Mouse (Mus musculus) midbrain, embryonic 13.5 days (tissue): ENCODE data around the gene Bean1. TPM values are rescaled to one million over a fixed set of nuclear protein-coding genes. Genes with fewer than 3 reads are reported as not detected.

Experiments
- ATAC-seq: fragments of 200-750 bp; cut with Nextera tagmentation; 2 replicates; pipeline ENCODE4 v1.8.0; 2017; ENCODE audit warnings: mild to moderate bottlenecking, moderate TSS enrichment, moderate library complexity
- H3K27ac ChIP-seq: fragments of 300-500 bp; sonication (generic); 2 replicates; pipeline ENCODE4 v1.5.1; 2015; ENCODE audit warnings: inconsistent platforms, mild to moderate bottlenecking, moderate library complexity
- H3K27me3 ChIP-seq: fragments of 300-500 bp; sonication (generic); 2 replicates; pipeline ENCODE4 v1.6.1; 2015; ENCODE audit warnings: mild to moderate bottlenecking, inconsistent platforms
- H3K36me3 ChIP-seq: fragments of 300-500 bp; sonication (generic); 2 replicates; pipeline ENCODE4 v1.6.1; 2015; ENCODE audit warnings: mild to moderate bottlenecking, inconsistent platforms
- H3K4me1 ChIP-seq: fragments of 300-500 bp; sonication (generic); replicated peaks from 2 replicates; pipeline ENCODE4 v1.6.1; 2015; ENCODE audit warnings: inconsistent platforms
- H3K4me2 ChIP-seq: fragments of 300-500 bp; sonication (generic); replicated peaks from 2 replicates; pipeline ENCODE4 v1.6.1; 2015; ENCODE audit warnings: moderate library complexity, mild to moderate bottlenecking, inconsistent platforms
- H3K4me3 ChIP-seq: fragments of 300-500 bp; sonication (generic); replicated peaks from 2 replicates; pipeline ENCODE4 v1.5.1; 2015; ENCODE audit warnings: mild to moderate bottlenecking, inconsistent platforms
- H3K9ac ChIP-seq: fragments of 300-500 bp; sonication (generic); replicated peaks from 2 replicates; pipeline ENCODE4 v1.6.1; 2015; ENCODE audit warnings: mild to moderate bottlenecking, inconsistent platforms
- H3K9me3 ChIP-seq: fragments of 300-500 bp; sonication (generic); 2 replicates; pipeline ENCODE4 v1.6.1; 2016; ENCODE audit warnings: mild to moderate bottlenecking, inconsistent platforms
- WGBS: fragments of 180-500 bp; shearing (Covaris S2); methylation state at CpG from one replicate; pipeline ENCODE4 v1.1.7; 2015; 5-methylcytosine and 5-hydroxymethylcytosine counted together
- polyA plus RNA-seq: library from polyadenylated mRNA; unstranded; fragments of >200 nt; fragmentation: Nextera tagmentation; extraction: Ambion mirVana; gene quantifications from 2 replicates; pipeline ENCODE4 v1.2.1, GENCODE M21; 2015

Gene Bean1
- polyA plus RNA-seq, 1 experiment from 2014 or later = 2.0 TPM

- WGBS = 36% methylated on average over 5 of the region's 5 CpGs
- H3K9ac ChIP-seq = no peak overlapping the region
- peaks cover 5% of the 10 kb centered on the region for H3K9me3 ChIP-seq
- no peaks in the 10 kb centered on the region for H3K27me3 ChIP-seq
- ATAC-seq = peak; percentile 60
- no peak overlapping the region for H3K4me2 ChIP-seq
- no peaks in the 10 kb centered on the region for H3K4me1 ChIP-seq
- peaks cover 25% of the 10 kb centered on the region for H3K36me3 ChIP-seq
- H3K27ac ChIP-seq = no peak overlapping the region
- H3K4me3 ChIP-seq = no peak overlapping the region
These were observed 49.6 kb downstream of the Bean1 start for GRCm38 (mm10) chr8:104219806-104220205.

- Histone ChIP-seq H3K4me2 (no peak overlapping the region), H3K27me3 (no peaks in the 10 kb centered on the region), H3K4me1 (no peaks in the 10 kb centered on the region), H3K36me3 (peaks cover 95% of the 10 kb centered on the region), H3K4me3 (no peak overlapping the region), H3K9ac (no peak overlapping the region), H3K9me3 (peaks cover 7% of the 10 kb centered on the region), H3K27ac (no peak overlapping the region)
- no peak for ATAC-seq
- WGBS = 96% methylated on average over 5 of the region's 5 CpGs
These were observed 56.8 kb downstream of the Bean1 start for GRCm38 (mm10) chr8:104227048-104227447.

- Histone ChIP-seq H3K36me3 (peaks cover 98% of the 10 kb centered on the region), H3K27ac (no peak overlapping the region), H3K27me3 (no peaks in the 10 kb centered on the region), H3K9ac (no peak overlapping the region), H3K4me1 (no peaks in the 10 kb centered on the region), H3K9me3 (no peaks in the 10 kb centered on the region), H3K4me3 (no peak overlapping the region), H3K4me2 (no peak overlapping the region)
- 89% methylated on average over 9 of the region's 9 CpGs for WGBS
- ATAC-seq = no peak
These were observed 60.1 kb downstream of the Bean1 start for GRCm38 (mm10) chr8:104230377-104230776.

- 92% methylated on average over 4 of the region's 4 CpGs for WGBS
- H3K9ac ChIP-seq = no peak overlapping the region
- ATAC-seq = no peak
- H3K9me3 ChIP-seq = no peaks in the 10 kb centered on the region
- H3K4me2 ChIP-seq = no peak overlapping the region
- no peaks in the 10 kb centered on the region for H3K27me3 ChIP-seq
- no peak overlapping the region for H3K4me3 ChIP-seq
- H3K36me3 ChIP-seq = peaks cover 98% of the 10 kb centered on the region
- no peaks in the 10 kb centered on the region for H3K4me1 ChIP-seq
- no peak overlapping the region for H3K27ac ChIP-seq
These were observed 61.8 kb downstream of the Bean1 start for GRCm38 (mm10) chr8:104232039-104232438.

- ATAC-seq = no peak
- 96% methylated on average over 5 of the region's 5 CpGs for WGBS
- H3K36me3 ChIP-seq = peaks cover 98% of the 10 kb centered on the region
These were observed 62.7 kb downstream of the Bean1 start for GRCm38 (mm10) chr8:104232919-104233318.

GRCm38 (mm10) chr8:104234573-104234972 is 64.3 kb downstream of the Bean1 start:
- Histone ChIP-seq H3K4me2 (no peak overlapping the region), H3K27ac (no peak overlapping the region), H3K36me3 (peaks cover 100% of the 10 kb centered on the region), H3K9ac (no peak overlapping the region), H3K27me3 (no peaks in the 10 kb centered on the region), H3K9me3 (no peaks in the 10 kb centered on the region), H3K4me1 (no peaks in the 10 kb centered on the region), H3K4me3 (no peak overlapping the region)
- peak; percentile 67 for ATAC-seq
- WGBS = 42% methylated on average over 6 of the region's 6 CpGs

More at GRCm38 (mm10) chr8:104232919-104233318, 62.7 kb downstream of the Bean1 start:
- no peaks in the 10 kb centered on the region for H3K9me3 ChIP-seq
- no peak overlapping the region for H3K9ac ChIP-seq
- H3K27ac ChIP-seq = no peak overlapping the region
- no peaks in the 10 kb centered on the region for H3K27me3 ChIP-seq
- H3K4me3 ChIP-seq = no peak overlapping the region
- no peaks in the 10 kb centered on the region for H3K4me1 ChIP-seq
- no peak overlapping the region for H3K4me2 ChIP-seq

GRCm38 (mm10) chr8:104239418-104239861 is 69.2 kb downstream of the Bean1 start:
- Histone ChIP-seq H3K4me1 (no peaks in the 10 kb centered on the region), H3K4me3 (no peak overlapping the region), H3K27me3 (no peaks in the 10 kb centered on the region), H3K9me3 (no peaks in the 10 kb centered on the region), H3K27ac (no peak overlapping the region), H3K9ac (no peak overlapping the region), H3K36me3 (peaks cover 99% of the 10 kb centered on the region), H3K4me2 (no peak overlapping the region)
- 89% methylated on average over 10 of the region's 10 CpGs for WGBS
- no peak for ATAC-seq

GRCm38 (mm10) chr8:104242038-104242644 is 71.9 kb downstream of the Bean1 start:
- peaks cover 7% of the 10 kb centered on the region for H3K4me1 ChIP-seq
- WGBS = 80% methylated on average over 12 of the region's 12 CpGs
- no peaks in the 10 kb centered on the region for H3K9me3 ChIP-seq
- H3K4me3 ChIP-seq = no peak overlapping the region
- H3K36me3 ChIP-seq = peaks cover 89% of the 10 kb centered on the region
- ATAC-seq = no peak
- no peak overlapping the region for H3K4me2 ChIP-seq
- no peaks in the 10 kb centered on the region for H3K27me3 ChIP-seq
- H3K9ac ChIP-seq = no peak overlapping the region
- H3K27ac ChIP-seq = no peak overlapping the region

- H3K4me3 ChIP-seq = no peak overlapping the region
- no peak overlapping the region for H3K4me2 ChIP-seq
- H3K9me3 ChIP-seq = no peaks in the 10 kb centered on the region
- WGBS = 92% methylated on average over 4 of the region's 4 CpGs
- H3K36me3 ChIP-seq = peaks cover 44% of the 10 kb centered on the region
- ATAC-seq = no peak
- H3K27me3 ChIP-seq = no peaks in the 10 kb centered on the region
- H3K4me1 ChIP-seq = peaks cover 25% of the 10 kb centered on the region
- H3K27ac ChIP-seq = no peak overlapping the region
- no peak overlapping the region for H3K9ac ChIP-seq
These were observed 76.4 kb downstream of the Bean1 start for GRCm38 (mm10) chr8:104246621-104247020.

- Histone ChIP-seq H3K27me3 (no peaks in the 10 kb centered on the region), H3K9ac (peak overlapping the region; percentile 94), H3K4me3 (peak overlapping the region; percentile 94), H3K4me2 (peak overlapping the region; percentile 90), H3K9me3 (no peaks in the 10 kb centered on the region), H3K36me3 (peaks cover 38% of the 10 kb centered on the region), H3K27ac (no peak overlapping the region), H3K4me1 (peaks cover 26% of the 10 kb centered on the region)
- 74% methylated on average over 22 of the region's 22 CpGs for WGBS
- ATAC-seq = no peak
These were observed 77.0 kb downstream of the Bean1 start for GRCm38 (mm10) chr8:104247054-104247907.

GRCm38 (mm10) chr8:104247908-104248275 is 77.7 kb downstream of the Bean1 start:
- peak; percentile 10; the same call in 1 of the 2 replicates for ATAC-seq
- WGBS = 4% methylated on average over 11 of the region's 11 CpGs
- H3K4me2 ChIP-seq = peak overlapping the region; percentile 90

GRCm38 (mm10) chr8:104248276-104248675 is 78.0 kb downstream of the Bean1 start, which contains the start of gene Tk2:
Gene Tk2 (minus strand): TSS chr8:104248558.
- WGBS = 0% methylated on average over 27 of the region's 28 CpGs
- H3K4me2 ChIP-seq = peak within 1 kb of the TSS; percentile 90
- peak within 1 kb of the TSS; percentile 44 for H3K27ac ChIP-seq
- no peaks in the 10 kb centered on the region for H3K27me3 ChIP-seq
- peaks cover 28% of the 10 kb centered on the region for H3K36me3 ChIP-seq
- peaks cover 26% of the 10 kb centered on the region for H3K4me1 ChIP-seq
- ATAC-seq = peak; percentile 94
- H3K4me3 ChIP-seq = peak within 1 kb of the TSS; percentile 94
- no peaks in the 10 kb centered on the region for H3K9me3 ChIP-seq
- peak within 1 kb of the TSS; percentile 94 for H3K9ac ChIP-seq

More at GRCm38 (mm10) chr8:104247908-104248275, 77.7 kb downstream of the Bean1 start:
- H3K4me1 ChIP-seq = peaks cover 26% of the 10 kb centered on the region
- H3K27me3 ChIP-seq = no peaks in the 10 kb centered on the region
- H3K36me3 ChIP-seq = peaks cover 32% of the 10 kb centered on the region
- H3K4me3 ChIP-seq = peak overlapping the region; percentile 94
- H3K27ac ChIP-seq = no peak overlapping the region; the same call in 1 of the 2 replicates
- H3K9me3 ChIP-seq = no peaks in the 10 kb centered on the region
- H3K9ac ChIP-seq = peak overlapping the region; percentile 94
